Mouse (Mus musculus) embryonic facial prominence, embryonic 13.5 days (tissue): Measurements from ENCODE around the gene Gm26661. TPM values are rescaled to one million over a fixed set of nuclear protein-coding genes. Genes with fewer than 3 reads are reported as not detected.

Experiments
- polyA plus RNA-seq: library from polyadenylated mRNA; unstranded; fragments of >200 nt; fragmentation: Nextera tagmentation; extraction: Ambion mirVana; gene quantifications from 2 replicates; pipeline ENCODE4 v1.2.1, GENCODE M21; 2015

Gm26661 gene
- polyA plus RNA-seq, 1 experiment from 2014 or later = not detected

Other genes with a start within 250 kb of the Gm26661 start
- gene Gm3558, start 223.0 kb upstream of the Gm26661 start, polyA plus RNA-seq = 0.56 and 0.65 TPM in 2 replicates
- gene Gm10338, start 196.0 kb upstream of the Gm26661 start, polyA plus RNA-seq = not detected in 2 replicates
- gene Gm10128, start 147.6 kb upstream of the Gm26661 start, polyA plus RNA-seq = not detected in 2 replicates
- gene Flnb, start 26.4 kb downstream of the Gm26661 start, polyA plus RNA-seq = 23.9 and 30.7 TPM in 2 replicates
- gene Gm45521, start 165.7 kb downstream of the Gm26661 start, polyA plus RNA-seq = not detected in 2 replicates
- gene Dnase1l3, start 203.0 kb downstream of the Gm26661 start, polyA plus RNA-seq = 0.10 and 0.15 TPM in 2 replicates
- 23.9 and 24.2 TPM in 2 replicates for gene Abhd6, start 211.3 kb downstream of the Gm26661 start, polyA plus RNA-seq